Mouse (Mus musculus): ENCODE measurements around the gene Elovl6. TPM values are rescaled to one million over a fixed set of nuclear protein-coding genes. Genes with fewer than 3 reads are reported as not detected.

Elovl6 gene
- polyA plus RNA-seq, 1 experiment from 2014 or later = 34.2 TPM

DNA sequence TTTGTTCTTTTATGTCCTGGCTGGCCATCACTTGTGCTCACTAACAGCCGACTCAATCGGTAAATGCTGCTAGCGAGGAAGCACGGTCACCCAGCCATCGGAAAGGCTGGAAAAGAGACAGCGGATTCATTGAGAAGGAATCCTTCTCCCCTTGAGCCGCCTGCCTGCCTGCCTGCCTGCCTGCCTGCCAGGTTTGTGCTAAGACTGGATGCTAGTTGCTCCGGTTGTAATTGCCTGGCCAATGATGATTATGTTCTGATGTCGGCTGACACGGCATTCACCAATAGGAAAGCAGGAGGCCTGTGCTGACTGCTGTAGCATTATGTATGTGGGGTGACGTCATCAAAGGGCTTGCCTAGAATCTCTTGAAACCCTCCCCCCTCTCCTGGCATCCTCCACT lies 4.0 kb downstream of the Elovl6 start:
- Histone ChIP-seq H3K9ac (ENCODE audit: low read depth, low read length) (peak overlapping the region; percentile 38; the same call in 1 of the 2 replicates), H3K4me1 (replicated peaks; ENCODE audit: insufficient read depth, low read length) (peaks cover 20% of the 10 kb centered on the region), H3K4me3 (replicated peaks; ENCODE audit: low read depth, low read length) (peak overlapping the region; percentile 25), H3K9me3 (replicated peaks; ENCODE audit: low read length) (no peaks in the 10 kb centered on the region), H3K27ac (peak overlapping the region; percentile 75), H3K4me2 (ENCODE audit: low read length) (peak overlapping the region; percentile 87), H3K36me3 (ENCODE audit: insufficient read depth, low read length) (no peaks in the 10 kb centered on the region), H3K27me3 (ENCODE audit: insufficient read depth, low read length) (no peaks in the 10 kb centered on the region)
- 0 out of 2 replicates have a peak, but pooled peaks have one; percentile 17 for TF ChIP-seq CTCF (IDR thresholded peaks at IDR 0.05; ENCODE audit: low read depth)
- ATAC-seq (replicated peaks; ENCODE audit: low FRiP score, low read depth) (peak; percentile 84), DNase-seq (ENCODE audit: low spot score) (peak; percentile 99)
- 0% methylated on average over 11 of the region's 11 CpGs for WGBS

DNA sequence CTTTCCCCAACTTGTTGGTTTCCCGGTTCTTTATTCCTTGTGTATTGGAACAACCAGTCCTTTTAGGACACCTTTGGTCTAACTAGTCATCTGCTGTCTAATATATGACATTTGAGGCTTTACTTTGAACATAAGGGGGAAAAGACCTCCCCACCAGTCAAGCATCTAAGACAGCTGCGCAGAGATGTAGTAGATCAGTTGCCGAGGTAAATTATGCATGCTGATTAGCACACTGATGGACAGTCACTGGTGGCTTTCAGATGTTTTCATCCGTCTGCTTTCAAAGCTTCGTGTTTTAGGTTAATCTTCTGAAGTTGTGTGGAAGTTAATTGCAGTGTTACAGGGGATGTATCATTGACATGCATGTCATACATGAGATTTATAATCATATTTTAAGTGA lies 5.8 kb downstream of the Elovl6 start:
- H3K4me2 ChIP-seq (ENCODE audit: low read length) = no peak overlapping the region
- H3K27me3 ChIP-seq (ENCODE audit: insufficient read depth, low read length) = no peaks in the 10 kb centered on the region
- 0 out of 2 replicates have a peak, but pooled peaks cover 4% of the 10 kb centered on the region for H3K36me3 ChIP-seq (ENCODE audit: insufficient read depth, low read length)
- 74% methylated on average over 5 of the region's 5 CpGs for WGBS
- H3K9me3 ChIP-seq (replicated peaks; ENCODE audit: low read length) = no peaks in the 10 kb centered on the region
- ATAC-seq (replicated peaks; ENCODE audit: low FRiP score, low read depth) = no peak
- DNase-seq (ENCODE audit: low spot score) = no peak
- H3K9ac ChIP-seq (ENCODE audit: low read depth, low read length) = no peak overlapping the region
- TF ChIP-seq CTCF (IDR thresholded peaks at IDR 0.05; ENCODE audit: low read depth) = no peak
- H3K27ac ChIP-seq = no peak overlapping the region
- no peak overlapping the region for H3K4me3 ChIP-seq (replicated peaks; ENCODE audit: low read depth, low read length)
- peaks cover 16% of the 10 kb centered on the region for H3K4me1 ChIP-seq (replicated peaks; ENCODE audit: insufficient read depth, low read length)

DNA sequence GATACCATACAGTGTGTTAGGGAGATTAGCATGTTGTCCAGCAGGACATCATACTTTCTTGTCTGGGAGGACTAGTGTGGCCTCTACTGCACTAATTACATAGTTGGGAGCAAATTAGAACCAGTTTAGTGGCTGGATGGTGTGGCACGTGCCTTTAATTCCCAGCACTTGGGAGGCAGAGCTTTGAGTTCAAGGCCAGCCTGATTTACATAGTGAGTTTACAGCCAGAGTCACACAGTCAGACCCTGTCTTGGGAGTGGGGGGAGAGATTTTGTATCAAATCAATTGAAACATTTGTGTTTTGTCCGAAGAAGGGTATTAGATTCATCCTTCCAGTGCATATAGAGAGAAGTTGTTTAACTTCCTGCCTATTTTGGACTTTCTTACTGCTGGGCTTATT lies 8.7 kb downstream of the Elovl6 start:
- TF ChIP-seq CTCF (IDR thresholded peaks at IDR 0.05; ENCODE audit: low read depth) = no peak
- no peak for ATAC-seq (replicated peaks; ENCODE audit: low FRiP score, low read depth)
- DNase-seq (ENCODE audit: low spot score) = no peak
- Histone ChIP-seq H3K36me3 (ENCODE audit: insufficient read depth, low read length) (peaks cover 6% of the 10 kb centered on the region; the same call in 1 of the 2 replicates), H3K27ac (no peak overlapping the region), H3K4me1 (replicated peaks; ENCODE audit: insufficient read depth, low read length) (peaks cover 1% of the 10 kb centered on the region), H3K9ac (ENCODE audit: low read depth, low read length) (no peak overlapping the region), H3K27me3 (ENCODE audit: insufficient read depth, low read length) (no peaks in the 10 kb centered on the region), H3K4me2 (ENCODE audit: low read length) (no peak overlapping the region), H3K4me3 (replicated peaks; ENCODE audit: low read depth, low read length) (no peak overlapping the region), H3K9me3 (replicated peaks; ENCODE audit: low read length) (no peaks in the 10 kb centered on the region)
- WGBS = 88% methylated on average over 2 of the region's 2 CpGs

DNA sequence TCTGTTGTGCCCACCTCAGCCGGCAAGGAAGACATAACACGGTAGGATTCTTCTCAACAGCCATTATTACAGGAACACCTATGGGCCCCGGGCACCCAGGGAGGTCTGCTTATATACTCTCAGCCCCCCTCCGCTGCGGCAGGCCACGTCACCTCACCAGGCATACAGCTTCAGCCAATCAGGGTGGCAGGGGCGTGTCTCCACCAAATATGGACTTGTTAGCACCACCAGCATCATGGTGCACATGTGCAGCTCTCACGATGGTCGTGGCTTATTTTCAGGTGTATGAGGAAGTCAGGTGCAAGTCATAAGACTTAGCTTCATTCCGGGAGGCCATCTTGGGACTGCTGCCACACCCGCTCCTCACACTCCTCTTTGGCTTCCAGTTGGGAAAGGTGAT lies 9.3 kb downstream of the Elovl6 start:
- Histone ChIP-seq H3K4me3 (replicated peaks; ENCODE audit: low read depth, low read length) (no peak overlapping the region), H3K9me3 (replicated peaks; ENCODE audit: low read length) (no peaks in the 10 kb centered on the region), H3K4me2 (ENCODE audit: low read length) (no peak overlapping the region), H3K27ac (no peak overlapping the region), H3K9ac (ENCODE audit: low read depth, low read length) (no peak overlapping the region), H3K36me3 (ENCODE audit: insufficient read depth, low read length) (peaks cover 6% of the 10 kb centered on the region; the same call in 1 of the 2 replicates), H3K27me3 (ENCODE audit: insufficient read depth, low read length) (no peaks in the 10 kb centered on the region), H3K4me1 (replicated peaks; ENCODE audit: insufficient read depth, low read length) (no peaks in the 10 kb centered on the region; the same call in 1 of the 2 replicates)
- no peak for TF ChIP-seq CTCF (IDR thresholded peaks at IDR 0.05; ENCODE audit: low read depth)
- no peak for ATAC-seq (replicated peaks; ENCODE audit: low FRiP score, low read depth)
- 97% methylated on average over 11 of the region's 11 CpGs for WGBS
- no peak for DNase-seq (ENCODE audit: low spot score)

DNA sequence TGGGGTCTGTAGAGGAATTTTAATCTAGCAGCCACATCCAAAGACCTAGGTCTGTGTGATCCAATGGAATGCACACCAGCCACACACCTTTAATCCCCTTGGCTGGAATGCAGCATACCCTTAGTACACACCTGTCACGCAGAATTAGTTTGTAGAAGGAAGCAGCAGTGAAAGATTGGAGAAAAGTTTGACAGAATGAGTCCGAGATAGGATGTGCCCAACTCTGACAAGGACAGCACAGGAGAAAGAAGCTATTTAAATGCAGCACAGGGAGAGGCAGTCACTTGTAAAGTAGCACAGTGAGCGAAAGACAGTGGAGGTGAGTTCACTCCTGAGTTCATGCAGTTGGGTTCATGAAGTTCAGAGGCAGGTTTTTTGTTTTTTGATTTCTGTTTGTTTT lies 11.2 kb downstream of the Elovl6 start:
- no peaks in the 10 kb centered on the region; the same call in 1 of the 2 replicates for H3K4me1 ChIP-seq (replicated peaks; ENCODE audit: insufficient read depth, low read length)
- WGBS = 99% methylated on average over 3 of the region's 3 CpGs
- ATAC-seq (replicated peaks; ENCODE audit: low FRiP score, low read depth) (no peak), DNase-seq (ENCODE audit: low spot score) (no peak)
- H3K36me3 ChIP-seq (ENCODE audit: insufficient read depth, low read length) = peaks cover 6% of the 10 kb centered on the region; the same call in 1 of the 2 replicates
- TF ChIP-seq CTCF (IDR thresholded peaks at IDR 0.05; ENCODE audit: low read depth) = no peak
- no peak overlapping the region for H3K9ac ChIP-seq (ENCODE audit: low read depth, low read length)
- H3K4me2 ChIP-seq (ENCODE audit: low read length) = no peak overlapping the region
- H3K4me3 ChIP-seq (replicated peaks; ENCODE audit: low read depth, low read length) = no peak overlapping the region
- H3K9me3 ChIP-seq (replicated peaks; ENCODE audit: low read length) = no peaks in the 10 kb centered on the region
- no peaks in the 10 kb centered on the region for H3K27me3 ChIP-seq (ENCODE audit: insufficient read depth, low read length)
- no peak overlapping the region for H3K27ac ChIP-seq

DNA sequence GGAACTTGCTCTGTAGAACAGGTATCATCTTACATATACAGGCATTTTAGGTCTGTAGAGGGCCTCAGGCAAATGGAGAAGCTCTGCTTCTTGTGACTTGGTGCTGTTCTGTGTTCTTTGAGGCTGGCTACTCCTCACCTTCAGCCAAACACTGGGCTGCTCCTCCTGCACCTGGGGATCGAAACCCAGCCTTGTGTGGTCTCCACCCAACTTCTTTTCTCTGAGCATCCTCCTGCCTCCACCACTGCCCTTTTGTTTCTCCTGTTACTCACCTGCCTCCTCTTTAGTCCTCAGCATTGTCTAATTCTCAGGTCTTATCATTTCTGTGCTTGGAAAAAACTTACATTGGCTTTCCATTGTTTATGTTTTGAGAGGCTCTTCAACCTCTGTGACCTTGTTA lies 12.1 kb downstream of the Elovl6 start:
- no peaks in the 10 kb centered on the region for H3K4me1 ChIP-seq (replicated peaks; ENCODE audit: insufficient read depth, low read length)
- no peak overlapping the region for H3K27ac ChIP-seq
- no peak overlapping the region for H3K4me3 ChIP-seq (replicated peaks; ENCODE audit: low read depth, low read length)
- DNase-seq (ENCODE audit: low spot score) (no peak), ATAC-seq (replicated peaks; ENCODE audit: low FRiP score, low read depth) (no peak)
- no peak for TF ChIP-seq CTCF (IDR thresholded peaks at IDR 0.05; ENCODE audit: low read depth)
- H3K4me2 ChIP-seq (ENCODE audit: low read length) = no peak overlapping the region
- H3K9me3 ChIP-seq (replicated peaks; ENCODE audit: low read length) = no peaks in the 10 kb centered on the region
- 100% methylated on average over 1 of the region's 1 CpGs for WGBS
- H3K36me3 ChIP-seq (ENCODE audit: insufficient read depth, low read length) = peaks cover 6% of the 10 kb centered on the region; the same call in 1 of the 2 replicates
- H3K27me3 ChIP-seq (ENCODE audit: insufficient read depth, low read length) = no peaks in the 10 kb centered on the region
- H3K9ac ChIP-seq (ENCODE audit: low read depth, low read length) = no peak overlapping the region

DNA sequence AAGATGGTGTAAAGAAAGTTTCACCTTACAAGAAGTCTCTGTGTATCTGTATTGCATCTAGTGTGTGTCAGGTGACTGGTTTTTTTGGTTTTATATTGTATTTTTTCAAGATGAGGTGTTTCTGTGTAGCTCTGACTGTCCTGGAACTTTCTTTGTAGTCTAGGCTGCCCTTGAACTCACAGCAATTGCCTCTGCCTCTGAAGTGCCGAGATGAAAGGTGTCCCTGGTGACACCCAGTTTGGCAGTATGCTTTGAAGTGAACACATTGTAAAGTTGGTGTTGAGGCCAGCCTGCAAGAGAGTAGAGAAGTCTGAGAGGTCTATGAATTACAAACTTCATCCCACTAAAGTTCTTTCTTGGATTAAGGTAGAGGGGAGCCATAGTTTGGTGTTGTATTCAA lies 13.1 kb downstream of the Elovl6 start:
- Histone ChIP-seq H3K27me3 (ENCODE audit: insufficient read depth, low read length) (no peaks in the 10 kb centered on the region), H3K4me2 (ENCODE audit: low read length) (no peak overlapping the region), H3K4me1 (replicated peaks; ENCODE audit: insufficient read depth, low read length) (no peaks in the 10 kb centered on the region; the same call in 1 of the 2 replicates), H3K9me3 (replicated peaks; ENCODE audit: low read length) (no peaks in the 10 kb centered on the region), H3K27ac (no peak overlapping the region), H3K9ac (ENCODE audit: low read depth, low read length) (no peak overlapping the region), H3K4me3 (replicated peaks; ENCODE audit: low read depth, low read length) (no peak overlapping the region), H3K36me3 (ENCODE audit: insufficient read depth, low read length) (peaks cover 6% of the 10 kb centered on the region; the same call in 1 of the 2 replicates)
- DNase-seq (ENCODE audit: low spot score) (no peak), ATAC-seq (replicated peaks; ENCODE audit: low FRiP score, low read depth) (no peak)
- TF ChIP-seq CTCF (IDR thresholded peaks at IDR 0.05; ENCODE audit: low read depth) = no peak
- 57% methylated on average over 1 of the region's 1 CpGs for WGBS

Measured in kidney, postnatal 0 days (tissue).